Mouse (Mus musculus): Measurements from ENCODE around the gene Ccdc149.

DNA sequence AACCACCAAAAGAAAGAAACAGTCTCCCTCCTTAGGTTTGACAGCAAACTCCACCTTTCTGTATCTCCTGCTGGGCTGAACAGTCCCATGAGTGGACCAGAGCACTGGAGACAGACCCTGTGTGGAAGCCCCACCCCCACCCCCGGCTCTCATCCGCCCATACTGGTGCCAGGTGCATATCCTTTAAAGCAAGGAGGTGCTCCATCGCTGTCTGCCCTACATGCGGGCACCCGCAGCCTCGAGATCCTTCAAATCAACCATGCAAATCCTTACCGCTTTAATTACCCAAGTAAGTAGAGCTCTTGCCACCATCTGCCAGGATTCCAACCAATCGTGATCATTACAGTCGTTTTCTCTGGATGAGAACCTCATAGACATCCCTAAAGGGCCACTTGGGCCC, 20.5 kb downstream of the Ccdc149 start:
- TF ChIP-seq CTCF (conservative IDR thresholded peaks at IDR 0.05; ENCODE audit: insufficient read depth, insufficient read length, low read depth, low read length) (no peak), POLR2A (IDR thresholded peaks at IDR 0.05; ENCODE audit: low read depth, low read length) (no peak)

Measured in kidney, adult 2 months (tissue).